Mouse (Mus musculus): Measurements from ENCODE around the gene Ap4s1.
A peak's percentile ranks its signal among the peaks of the same experiment; 100 is the strongest.

Gene Ap4s1

DNA sequence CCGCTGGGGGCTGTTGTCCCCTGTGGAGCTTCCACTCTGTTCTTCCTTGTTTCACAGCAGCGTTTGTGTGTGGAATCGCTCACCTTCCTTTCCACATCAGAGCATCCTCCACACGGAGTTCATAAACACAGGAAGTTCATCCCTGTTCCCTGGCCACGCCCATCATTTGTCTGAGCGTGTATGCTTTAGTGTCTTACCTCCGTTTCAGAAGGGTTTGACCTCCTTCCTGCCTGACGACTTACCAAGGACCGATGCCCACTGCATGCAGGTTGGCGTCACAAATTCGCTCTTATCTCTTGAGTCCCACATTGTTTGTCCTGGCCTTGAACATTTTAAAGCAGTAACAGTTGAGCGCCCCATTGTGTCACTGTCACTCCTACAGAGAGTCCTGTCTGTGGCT lies 14.9 kb downstream of the Ap4s1 start:
- no peak for DNase-seq

DNA sequence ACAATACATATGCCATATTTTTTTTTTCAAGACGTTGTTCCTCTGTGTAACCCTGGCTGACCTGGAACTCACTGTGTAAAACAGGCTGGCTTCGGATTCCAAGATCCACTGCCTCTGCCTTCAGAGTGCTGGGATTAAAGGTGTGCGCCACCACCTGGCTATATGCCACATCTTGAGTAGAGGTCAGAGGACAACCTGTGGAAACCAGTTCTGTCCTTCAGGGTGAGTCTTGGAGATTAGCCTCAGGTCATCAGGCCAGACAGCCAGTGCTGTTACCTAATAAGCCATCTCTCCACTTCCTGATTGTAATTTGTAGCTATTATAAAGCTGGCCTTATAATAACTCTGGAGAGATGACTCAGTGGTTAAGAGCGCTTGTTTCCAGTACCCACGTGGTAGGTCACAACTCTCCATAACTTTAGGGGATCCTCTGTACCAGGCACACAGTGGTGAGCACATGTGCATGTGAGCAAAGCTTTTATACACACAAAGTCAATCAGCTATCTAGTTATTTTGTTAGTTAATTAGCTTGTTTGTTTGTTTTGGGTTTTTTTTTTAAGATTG lies 15.9 kb downstream of the Ap4s1 start:
- DNase-seq, result no peak

DNA sequence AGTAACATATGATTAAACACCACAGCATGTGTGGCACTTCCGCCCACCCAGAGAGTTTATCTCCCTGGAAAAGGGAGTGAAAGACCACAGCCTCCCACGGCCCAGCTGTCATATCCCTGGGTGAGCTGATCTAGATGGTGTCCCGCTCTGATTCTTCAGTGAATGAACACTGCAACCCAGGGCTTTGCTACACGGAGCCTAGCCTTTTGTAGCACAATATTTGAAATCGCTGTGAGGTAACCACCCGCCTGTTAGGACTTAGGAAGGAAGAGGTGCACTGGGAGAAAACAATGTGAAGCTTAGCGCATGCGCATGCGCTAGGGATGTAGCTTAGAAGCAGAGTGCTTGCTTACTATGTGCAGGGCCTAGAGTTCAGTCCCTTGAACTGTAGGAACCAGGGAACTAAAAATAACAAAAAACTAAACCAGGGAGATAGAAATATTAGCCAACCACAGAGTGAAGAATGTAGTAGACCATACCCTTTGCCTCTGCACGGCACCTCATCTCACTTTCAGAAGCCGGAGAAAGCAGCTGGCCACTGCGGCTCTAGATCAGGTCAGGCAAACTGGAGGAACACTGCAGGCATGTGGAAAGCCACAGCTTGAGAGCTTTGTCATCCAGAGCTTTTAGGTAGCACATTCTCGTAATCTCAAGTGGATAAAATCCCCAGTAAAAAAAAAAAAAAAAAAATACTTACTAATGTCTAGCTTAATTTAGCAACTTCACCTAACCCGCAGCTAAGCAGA lies 18.3 kb downstream of the Ap4s1 start:
- no peak for DNase-seq

DNA sequence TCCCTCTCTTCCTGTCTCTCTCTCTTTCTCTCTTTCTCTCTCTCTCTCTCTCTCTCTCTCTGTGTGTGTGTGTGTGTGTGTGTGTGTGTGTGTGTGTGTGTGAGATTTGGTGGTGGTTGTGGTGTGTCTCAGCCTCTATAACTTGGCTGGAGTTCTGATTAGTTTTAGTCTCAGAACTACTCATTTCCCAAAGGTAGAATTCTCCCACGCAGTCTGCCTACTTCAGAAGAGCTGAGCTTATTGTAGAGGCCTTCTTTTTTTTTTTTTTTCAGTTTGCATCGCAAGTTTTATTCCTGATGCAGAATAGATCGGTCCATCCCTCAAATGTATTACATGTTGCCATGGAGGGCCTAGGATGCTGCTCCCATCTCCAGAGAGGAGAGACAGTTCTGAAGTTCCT lies 18.9 kb downstream of the Ap4s1 start:
- DNase-seq, result no peak

DNA sequence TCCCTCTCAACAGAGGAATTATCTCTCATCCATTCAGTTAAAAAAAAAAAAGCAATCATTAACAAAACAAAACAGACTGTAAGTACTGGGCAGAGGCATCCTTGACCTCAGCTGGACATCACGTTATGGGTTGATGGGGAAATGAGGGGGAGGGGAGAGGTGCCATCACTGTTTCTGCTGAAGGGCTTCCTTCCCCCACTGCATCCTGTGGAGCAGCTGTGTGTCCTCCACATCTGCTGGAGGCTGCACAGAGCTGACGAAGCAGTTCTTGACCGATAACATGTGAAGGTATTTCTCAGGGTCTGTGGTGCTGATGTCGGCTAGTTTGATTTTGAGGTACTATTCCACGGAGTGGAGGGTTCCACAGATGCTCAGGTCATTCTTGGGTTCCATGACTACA lies 19.3 kb downstream of the Ap4s1 start:
- no peak for DNase-seq

DNA sequence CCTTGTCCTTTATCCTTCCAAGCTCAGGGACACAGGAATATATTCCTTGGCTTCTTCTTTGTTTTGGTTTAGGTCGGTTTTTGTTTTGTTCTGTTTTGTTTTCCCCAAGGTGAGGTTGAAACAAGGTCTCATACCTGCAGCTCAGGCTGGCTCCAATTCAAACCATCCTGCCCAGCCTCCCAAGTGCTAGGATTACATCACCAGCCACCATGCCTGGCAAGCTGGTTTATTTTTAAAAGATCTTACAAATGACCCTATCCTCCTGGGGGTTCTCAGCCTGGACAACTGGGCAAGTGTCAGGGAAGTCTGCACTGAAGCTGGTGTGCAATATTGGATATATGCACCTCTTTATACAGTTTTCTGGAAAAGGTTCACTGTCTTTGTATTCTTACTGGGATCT lies 21.9 kb downstream of the Ap4s1 start:
- DNase-seq, result no peak

DNA sequence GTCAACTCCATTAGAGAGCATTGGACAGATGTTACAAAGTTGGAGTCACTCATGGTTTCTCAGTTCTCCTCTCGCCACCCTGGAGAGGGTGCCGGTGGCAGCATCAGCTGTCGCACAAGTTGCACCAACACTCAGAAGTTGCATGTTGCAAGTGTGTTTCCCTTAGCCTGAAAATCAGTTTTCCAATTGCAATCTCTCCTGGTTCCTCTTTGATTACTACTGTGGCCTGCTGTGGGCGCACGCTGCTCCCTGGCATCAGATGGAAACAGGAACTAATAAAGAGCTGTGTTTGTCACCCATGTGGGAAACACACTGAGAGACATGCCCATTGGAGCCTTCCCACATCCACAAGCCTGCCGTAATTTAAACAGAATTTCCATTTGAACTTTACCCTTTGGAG lies 27.8 kb downstream of the Ap4s1 start:
- no peak for DNase-seq

DNA sequence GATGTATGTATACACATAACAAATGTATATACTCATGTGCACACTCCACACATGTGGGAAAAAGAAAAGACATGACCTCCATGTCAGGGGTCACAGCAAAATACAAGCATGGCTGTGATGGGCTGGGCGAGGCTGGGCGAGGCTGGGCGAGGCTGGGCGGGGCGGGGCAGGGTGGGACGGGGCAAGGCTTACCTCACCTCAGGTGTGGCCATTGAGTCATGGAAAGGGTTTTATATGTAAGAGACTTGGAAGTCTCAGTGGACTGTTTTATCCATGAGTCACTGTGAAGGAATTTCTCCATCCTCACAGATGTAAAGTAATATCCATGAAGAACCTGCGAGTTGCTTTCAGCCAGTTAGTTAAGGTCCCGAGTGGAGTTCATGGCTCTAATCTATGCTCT lies 31.0 kb downstream of the Ap4s1 start:
- DNase-seq, result no peak

DNA sequence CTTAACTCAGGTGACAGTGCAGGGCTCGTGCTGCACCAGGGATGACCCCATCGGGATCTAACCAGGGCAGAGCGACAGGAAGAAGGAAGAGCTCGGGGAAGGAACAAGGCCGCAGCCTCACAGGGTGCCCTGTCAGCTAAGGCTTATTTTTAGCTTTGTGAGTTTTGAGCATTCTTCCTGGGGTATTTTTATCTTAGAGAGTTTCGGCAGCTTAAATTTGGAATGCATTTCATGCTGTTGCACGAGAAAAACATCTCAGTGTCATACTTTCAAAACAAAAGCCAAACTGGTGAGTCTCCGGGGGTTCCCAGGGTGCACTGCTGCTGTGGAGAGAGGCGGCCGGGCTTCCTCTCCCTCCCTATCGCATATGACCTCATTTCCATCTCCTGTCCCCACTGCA lies 38.2 kb downstream of the Ap4s1 start:
- DNase-seq, result no peak

DNA sequence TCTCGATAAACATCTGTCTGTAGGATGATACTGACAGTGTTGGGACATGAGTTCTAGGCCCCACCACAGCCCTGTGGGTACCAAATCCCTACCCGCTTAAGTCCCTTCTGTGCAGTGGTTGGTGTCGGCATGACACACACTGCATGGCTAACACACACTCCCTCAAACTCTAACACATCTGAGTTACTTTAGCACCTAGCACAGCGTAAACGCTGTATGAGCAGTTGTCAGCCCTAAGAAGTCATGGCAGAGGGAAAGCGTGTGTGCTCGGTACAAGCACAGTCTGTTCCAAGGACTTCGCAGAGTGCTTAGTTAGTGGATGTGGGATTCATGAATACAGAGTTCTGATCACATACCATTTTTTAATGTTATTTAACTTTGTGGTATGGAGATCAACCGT lies 39.0 kb downstream of the Ap4s1 start:
- no peak for DNase-seq

DNA sequence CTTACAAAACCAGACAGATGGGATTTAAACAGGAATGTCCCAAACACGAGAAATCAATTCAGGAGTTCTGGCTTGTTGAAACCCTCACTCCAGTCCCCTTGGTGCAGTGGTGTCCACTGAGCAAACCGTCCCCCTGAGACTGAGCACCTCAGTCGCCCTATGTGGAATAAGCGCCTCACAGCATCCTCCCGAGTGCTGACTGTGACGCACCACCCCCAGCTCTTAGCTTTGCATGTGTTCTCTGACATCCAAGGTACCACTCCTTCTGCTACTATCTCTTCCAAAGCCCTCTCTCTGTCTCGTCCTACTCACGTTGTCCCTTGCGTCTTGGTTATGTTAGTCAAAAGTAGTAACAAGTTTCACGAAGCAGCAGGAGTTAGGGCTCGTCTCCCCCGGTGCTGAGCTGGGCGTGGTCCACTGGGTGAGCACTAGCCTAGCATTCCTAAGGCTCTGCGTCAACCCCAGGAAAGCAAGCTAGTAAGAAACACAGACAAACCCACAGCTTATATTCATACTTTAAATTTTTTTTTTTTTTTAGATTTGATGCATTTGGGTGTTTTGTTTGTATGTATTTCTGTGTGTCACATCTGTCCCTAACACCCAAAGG lies 43.9 kb downstream of the Ap4s1 start:
- no peak for DNase-seq

DNA sequence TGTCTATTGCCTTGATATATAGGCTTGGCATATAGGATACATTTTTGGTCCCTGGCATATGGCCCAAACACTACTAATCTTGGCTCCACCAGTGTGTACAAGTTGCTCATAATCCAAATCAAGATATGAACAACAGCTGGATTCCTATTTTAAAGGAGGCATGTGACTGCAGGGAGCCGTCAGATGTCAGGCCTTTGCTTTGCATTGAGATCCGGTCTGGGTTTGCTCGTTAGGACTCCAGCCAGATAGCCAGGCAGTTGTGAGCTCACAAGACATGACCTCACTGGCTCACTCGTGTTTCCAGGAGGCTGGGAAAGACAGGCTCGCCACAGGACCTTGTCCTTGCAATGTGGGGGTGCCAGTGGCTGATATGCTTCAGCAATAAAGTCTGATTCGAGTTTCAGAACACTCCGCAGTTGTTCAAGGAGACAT lies 45.0 kb downstream of the Ap4s1 start:
- no peak for DNase-seq

DNA sequence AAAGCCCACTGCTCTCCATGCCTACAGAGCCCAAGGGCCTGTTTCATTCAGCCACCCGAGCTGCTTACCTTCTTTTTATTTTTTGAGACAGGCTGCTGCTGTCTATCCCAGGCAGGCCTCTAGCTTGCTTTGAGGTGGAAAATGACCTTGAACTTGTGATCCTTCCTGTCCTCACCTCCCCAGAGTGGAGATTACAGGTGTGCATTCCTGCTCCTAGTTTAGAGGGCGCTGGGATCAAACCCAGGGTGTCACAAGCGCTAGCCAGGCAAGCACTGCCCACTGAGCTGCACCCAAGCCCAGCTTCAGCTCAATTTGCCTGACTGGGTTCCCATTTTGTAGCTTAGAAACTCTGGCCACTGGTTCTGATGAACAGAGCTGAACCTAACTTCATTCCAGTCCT lies 45.5 kb downstream of the Ap4s1 start:
- no peak for DNase-seq

DNA sequence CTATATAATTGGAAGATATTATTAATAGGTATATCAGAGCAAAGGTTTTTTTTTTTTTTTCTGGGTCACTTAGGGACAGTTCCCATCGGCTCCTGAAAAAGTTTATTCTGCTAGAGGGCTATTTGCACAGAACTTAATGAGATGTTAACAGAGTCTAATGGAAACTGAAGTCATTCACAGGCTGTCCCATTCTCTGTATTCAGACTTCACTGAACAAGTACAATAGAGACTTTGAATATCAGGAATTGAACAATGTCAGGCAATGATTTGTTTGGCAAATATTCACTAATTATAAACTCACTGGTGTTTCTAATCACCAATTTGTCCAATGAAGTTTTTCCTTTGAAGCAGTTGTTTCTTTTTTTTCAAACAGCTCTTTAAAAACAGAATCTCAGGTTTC lies 46.0 kb downstream of the Ap4s1 start:
- DNase-seq, result no peak

DNA sequence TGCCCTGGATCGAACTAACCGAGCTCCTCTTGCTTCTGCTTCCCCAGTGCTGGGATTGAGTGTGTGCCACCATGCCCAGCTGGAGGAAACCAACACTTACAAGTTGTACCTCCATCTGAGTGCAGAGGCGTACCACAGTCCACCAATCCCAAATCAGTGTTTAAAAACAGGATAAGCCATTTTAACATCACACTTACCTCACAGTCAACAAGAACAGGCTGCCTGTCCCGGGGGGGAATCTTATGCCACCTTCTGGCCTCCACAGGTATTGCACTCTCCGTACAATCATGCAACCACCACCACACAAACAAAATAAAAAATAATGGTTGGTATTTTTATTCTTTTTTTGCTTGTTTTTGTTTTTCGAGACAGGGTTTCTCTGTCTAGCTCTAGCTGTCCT lies 50.9 kb downstream of the Ap4s1 start:
- DNase-seq, result peak; percentile 73

DNA sequence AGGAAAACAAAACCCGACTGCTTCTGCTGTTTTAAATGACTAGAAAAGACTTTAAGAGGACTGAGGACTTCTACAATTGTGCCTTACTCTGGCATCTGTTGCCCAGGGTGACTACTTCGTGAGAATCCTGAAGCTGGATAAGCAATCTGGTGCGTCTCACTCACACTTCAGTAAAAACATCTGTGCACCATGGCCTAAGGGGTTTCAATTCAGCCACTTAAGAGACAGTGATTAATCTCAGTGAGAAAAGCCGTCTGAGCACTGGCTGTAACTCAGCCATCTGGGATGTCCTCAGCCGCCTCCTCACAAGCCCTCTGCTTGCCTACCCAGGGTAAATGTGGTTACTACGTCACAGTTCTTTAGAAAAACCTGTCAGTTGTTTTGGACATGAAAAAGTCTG lies 54.1 kb downstream of the Ap4s1 start:
- no peak for DNase-seq

DNA sequence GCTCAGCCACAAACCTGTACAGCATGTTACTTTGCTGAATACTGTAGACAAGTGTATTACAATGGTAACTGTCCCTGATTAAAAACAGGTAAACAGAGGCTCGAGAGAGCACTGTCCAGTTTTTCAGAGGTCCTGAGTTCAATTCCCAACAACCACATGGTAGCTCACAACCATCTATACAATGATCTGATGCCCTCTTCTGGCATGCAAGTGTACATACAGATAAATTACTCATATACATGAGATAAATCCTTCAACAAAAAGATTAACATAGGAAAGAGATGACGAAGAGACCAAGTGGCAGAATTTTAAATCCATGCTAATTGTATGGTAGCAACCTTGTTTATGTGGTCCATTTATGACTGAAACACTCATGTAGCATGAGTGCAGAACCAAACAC lies 56.5 kb downstream of the Ap4s1 start:
- no peak for DNase-seq

DNA sequence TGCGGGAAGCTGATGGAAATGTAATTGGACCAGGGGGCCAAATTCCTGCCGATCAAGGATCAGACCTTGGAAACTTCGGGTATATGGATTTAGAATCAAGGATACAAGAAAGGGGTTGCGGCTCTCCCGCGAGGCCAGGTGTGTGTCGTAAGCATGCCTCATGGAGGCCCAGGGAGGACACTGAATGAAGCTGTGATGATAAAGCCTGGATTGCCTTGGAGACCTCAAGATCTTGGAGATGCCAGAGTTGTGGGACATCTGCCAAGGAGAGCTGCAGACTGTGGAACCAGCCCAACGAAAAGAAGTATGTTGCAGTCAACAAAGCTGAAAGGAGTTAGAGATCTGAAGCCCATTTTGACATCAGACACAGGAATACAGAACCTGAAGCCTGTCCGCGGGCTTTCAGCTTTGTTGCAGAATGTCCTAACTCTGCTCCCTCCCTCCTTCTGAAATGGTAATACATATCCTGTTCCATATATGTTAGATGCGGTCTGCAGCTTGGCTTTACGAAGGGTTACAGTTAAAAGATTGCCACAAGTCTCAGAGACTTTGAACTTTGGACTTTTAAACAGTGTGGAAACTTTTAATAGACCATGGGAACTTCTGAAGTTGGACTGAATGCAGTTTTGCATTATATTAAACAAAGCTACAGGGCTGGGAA lies 65.2 kb downstream of the Ap4s1 start:
- no peak for DNase-seq

DNA sequence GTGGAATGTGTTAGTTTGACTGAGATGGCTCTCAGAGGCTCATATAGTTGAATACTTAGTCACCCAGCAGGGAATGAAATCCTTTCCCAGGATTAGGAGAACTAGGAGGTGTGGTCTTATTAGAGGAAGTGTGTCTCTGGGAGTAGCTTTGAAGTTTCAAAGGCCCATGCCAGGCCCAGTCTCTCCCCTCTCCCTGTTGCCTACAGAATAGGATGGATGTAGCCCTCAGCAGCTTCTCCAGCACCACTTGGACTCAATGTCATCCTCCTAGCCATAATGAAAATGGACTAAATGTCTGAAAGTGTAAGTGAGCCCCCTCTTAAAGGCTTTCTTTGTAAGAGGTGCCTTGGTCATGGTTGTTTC lies 65.7 kb downstream of the Ap4s1 start:
- DNase-seq, result no peak

DNA sequence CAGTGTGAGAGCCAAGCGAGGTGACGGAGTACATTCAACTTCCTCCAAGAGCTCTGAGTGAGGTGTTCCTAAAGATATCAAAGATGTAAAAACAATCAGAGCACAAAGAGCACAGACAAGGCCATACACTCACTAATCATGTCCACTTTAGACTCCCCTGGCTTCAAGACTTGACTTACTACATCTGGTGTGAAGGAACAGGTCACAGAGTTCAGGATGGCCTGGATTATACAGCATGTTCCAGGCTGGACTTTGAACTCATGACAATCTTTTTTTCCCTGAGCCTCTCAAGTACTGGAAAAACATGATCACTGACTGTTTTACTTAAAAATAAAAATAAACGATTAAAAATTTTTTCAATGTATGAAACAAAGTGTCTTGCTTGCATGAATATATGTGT lies 68.5 kb downstream of the Ap4s1 start:
- no peak for DNase-seq

DNA sequence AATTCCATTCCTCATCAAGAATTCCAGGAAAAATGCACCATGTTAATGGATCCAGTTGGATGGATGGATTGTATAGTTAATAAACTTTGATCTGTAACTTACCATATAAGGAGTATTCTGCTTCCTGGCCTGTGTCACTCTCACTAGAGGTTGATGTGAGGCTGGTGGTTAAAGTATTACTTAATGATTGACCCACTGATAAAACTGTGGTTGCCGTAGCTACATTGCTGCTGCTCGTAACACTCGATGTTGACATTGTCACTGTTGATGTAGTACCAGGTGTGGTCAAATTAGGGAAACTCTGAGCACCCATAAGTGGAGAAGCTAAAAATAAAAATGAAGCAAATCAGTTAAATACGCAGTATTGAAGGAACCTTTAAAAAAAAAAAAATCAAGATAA lies 76.6 kb downstream of the Ap4s1 start:
- no peak for DNase-seq

DNA sequence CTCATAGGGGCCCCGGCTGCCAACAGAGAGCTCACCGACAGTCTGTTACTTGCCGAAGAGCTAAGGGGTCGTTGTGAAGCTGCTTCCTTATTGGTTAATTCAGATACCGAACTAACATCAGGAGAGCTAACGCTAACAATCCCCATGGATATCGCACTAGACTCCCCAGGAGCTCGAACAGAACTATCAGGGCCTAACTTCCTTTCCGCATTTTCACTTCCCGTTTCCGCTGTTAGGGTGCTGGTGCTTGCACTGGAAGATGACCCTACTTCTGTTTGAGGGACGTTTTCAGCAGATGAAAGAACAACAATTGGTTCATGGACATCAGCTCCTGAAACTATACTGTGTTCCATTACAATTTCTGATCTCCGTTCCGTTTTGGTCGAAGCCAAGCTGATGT lies 77.9 kb downstream of the Ap4s1 start:
- no peak for DNase-seq

DNA sequence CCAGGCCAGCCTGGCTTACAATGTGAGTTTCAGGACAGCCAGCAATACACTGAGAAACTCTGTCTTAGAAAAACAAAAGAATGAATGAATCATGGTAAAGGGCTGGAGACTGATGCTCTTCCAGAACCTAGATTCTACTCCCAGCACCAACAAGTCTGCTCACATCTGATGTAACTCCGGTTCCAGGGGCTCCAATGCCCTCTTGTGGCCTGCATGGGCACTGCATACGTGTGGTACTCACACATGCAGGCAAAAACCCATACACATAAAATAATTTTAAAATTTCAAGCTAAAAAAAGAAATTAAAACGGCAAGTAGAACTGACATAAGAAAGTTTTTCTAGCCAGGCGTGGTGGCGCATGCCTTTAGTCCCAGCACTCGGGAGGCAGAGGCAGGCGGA lies 94.0 kb downstream of the Ap4s1 start:
- peak; percentile 62 for DNase-seq

Measured in thymus, postnatal 4 days (tissue).